Mouse (Mus musculus): Measurements from ENCODE around the gene Actr5. TPM values are rescaled to one million over a fixed set of nuclear protein-coding genes. Genes with fewer than 3 reads are reported as not detected.

The Actr5 gene
- 49.2 to 53.1 TPM (median 50.0 TPM) in 4 replicates for total RNA-seq (2023)

GRCm38 (mm10) chr2:158624718-158625222 is at the start of gene Actr5:
Gene Actr5 (plus strand): TSS chr2:158624888.

GRCm38 (mm10) chr2:158610488-158611325 is 14.0 kb upstream of the Actr5 start, which contains the start of gene Slc32a1:
Gene Slc32a1 (plus strand): TSS chr2:158610767.

DNA sequence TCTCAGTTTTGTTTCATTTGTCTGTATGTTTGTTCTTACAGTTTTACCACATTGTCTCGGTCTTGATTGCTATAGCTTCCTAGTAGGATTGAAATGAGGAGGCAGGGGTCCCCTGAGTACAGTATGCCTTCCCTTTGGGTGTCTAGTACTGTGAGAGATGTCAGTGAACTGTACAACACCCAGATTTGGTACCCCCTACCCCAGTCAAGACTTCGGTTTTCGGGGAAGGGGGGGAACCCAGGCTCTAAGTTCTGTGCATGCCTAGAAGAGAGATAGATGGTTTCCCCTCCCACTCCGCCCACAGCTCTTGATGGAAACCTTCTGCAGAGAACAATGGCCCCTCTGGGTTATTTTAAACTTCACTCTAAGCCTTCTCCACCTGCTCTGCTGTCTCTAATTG is 40.4 kb downstream of the Actr5 start, which contains the start of gene Ppp1r16b:
Ppp1r16b (plus strand) TSS at position 301 of the 400 bp plus-strand sequence.

Other genes starting within 250 kb of the Actr5 start
- not detected in 4 replicates for gene Snhg11, start 249.2 kb upstream of the Actr5 start, total RNA-seq (2023)
- 59.7 to 72.3 TPM (median 66.7 TPM) in 4 replicates for gene Ralgapb, start 215.0 kb upstream of the Actr5 start, total RNA-seq (2023)
- 1.9 to 4.4 TPM (median 2.5 TPM) in 4 replicates for gene Adig, start 122.3 kb upstream of the Actr5 start, total RNA-seq (2023)
- gene Arhgap40, start 112.1 kb upstream of the Actr5 start, total RNA-seq (2023) = 0.67 TPM in 1 of 4 replicates, not detected in the others
- gene Slc32a1, start 14.1 kb upstream of the Actr5 start, total RNA-seq (2023) = 0.39 to 0.49 TPM (median 0.44 TPM) in 3 of 4 replicates, not detected in the other
- gene Ppp1r16b, start 40.5 kb downstream of the Actr5 start, total RNA-seq (2023) = 181 to 208 TPM (median 186 TPM) in 4 replicates
- gene Fam83d, start 143.2 kb downstream of the Actr5 start, total RNA-seq (2023) = 1.4 to 3.0 TPM (median 2.6 TPM) in 4 replicates
- gene Dhx35, start 169.9 kb downstream of the Actr5 start, total RNA-seq (2023) = 32.2 to 36.4 TPM (median 34.7 TPM) in 4 replicates

All from B cell, adult 62 days (primary cell).